Mouse (Mus musculus) forebrain, embryonic 13.5 days (tissue): ENCODE results near the gene 1700018B08Rik. TPM values are rescaled to one million over a fixed set of nuclear protein-coding genes. Genes with fewer than 3 reads are reported as not detected.

Experiments used
- polyA plus RNA-seq: library from polyadenylated mRNA; unstranded; fragments of >200 nt; fragmentation: Nextera tagmentation; extraction: Ambion mirVana; gene quantifications from 2 replicates; pipeline ENCODE4 v1.2.1, GENCODE M21; 2015

Gene 1700018B08Rik
- polyA plus RNA-seq, 1 experiment from 2014 or later = not detected

Other genes with a start within 250 kb of the 1700018B08Rik start
- 18.6 and 19.1 TPM in 2 replicates for gene Fbxo31, start 34.5 kb upstream of the 1700018B08Rik start, polyA plus RNA-seq
- 310 and 325 TPM in 2 replicates for gene Map1lc3b, start 46.0 kb upstream of the 1700018B08Rik start, polyA plus RNA-seq
- 30.0 and 33.7 TPM in 2 replicates for gene Zcchc14, start 108.6 kb upstream of the 1700018B08Rik start, polyA plus RNA-seq
- gene Jph3, start 185.3 kb upstream of the 1700018B08Rik start, polyA plus RNA-seq = 34.9 and 36.7 TPM in 2 replicates